Mouse (Mus musculus): ENCODE data around the gene Trarg1. TPM values are rescaled to one million over a fixed set of nuclear protein-coding genes. Genes with fewer than 3 reads are reported as not detected.
A peak's percentile ranks its signal among the peaks of the same experiment; 100 is the strongest.
"Not testable (repeated sequence)": the region's sequence is repeated elsewhere in the genome, so short reads cannot be mapped to it uniquely, and the experiment has no call there.

Trarg1 gene
- total RNA-seq (2021): 1 to 10 TPM; 1.1 to 2.9 TPM
- long read RNA-seq, experiment 1, partial matches to known transcripts: 0 of 1 reads
- long read RNA-seq, experiment 1, other reads (novel, unspliced or antisense): 0 of 1 reads
- long read RNA-seq, experiment 2: 0 reads

DNA sequence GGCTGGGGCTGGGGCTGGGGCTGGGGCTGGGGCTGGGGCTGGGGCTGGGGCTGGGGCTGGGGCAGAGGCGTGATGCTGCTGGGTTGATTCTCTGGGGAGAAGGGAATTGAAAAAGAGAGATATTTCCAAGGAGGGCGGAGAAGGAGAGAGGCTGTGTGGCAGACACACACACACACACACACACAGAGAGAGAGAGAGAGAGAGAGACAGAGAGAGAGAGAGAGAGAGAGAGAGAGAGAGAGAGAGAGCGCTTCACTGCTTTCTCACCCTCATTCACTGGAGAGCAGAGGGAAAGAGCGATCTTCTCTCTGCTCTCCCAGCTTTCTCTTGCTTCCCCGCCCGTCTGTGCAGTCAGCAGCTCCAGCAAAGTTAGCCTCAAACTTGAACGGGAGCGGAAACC, at the start of gene Trarg1:
Trarg1 (plus strand) TSS at position 301 of the 400 bp plus-strand sequence.
- not testable (repeated sequence) for DNase-seq (ENCODE audit: low spot score)

DNA sequence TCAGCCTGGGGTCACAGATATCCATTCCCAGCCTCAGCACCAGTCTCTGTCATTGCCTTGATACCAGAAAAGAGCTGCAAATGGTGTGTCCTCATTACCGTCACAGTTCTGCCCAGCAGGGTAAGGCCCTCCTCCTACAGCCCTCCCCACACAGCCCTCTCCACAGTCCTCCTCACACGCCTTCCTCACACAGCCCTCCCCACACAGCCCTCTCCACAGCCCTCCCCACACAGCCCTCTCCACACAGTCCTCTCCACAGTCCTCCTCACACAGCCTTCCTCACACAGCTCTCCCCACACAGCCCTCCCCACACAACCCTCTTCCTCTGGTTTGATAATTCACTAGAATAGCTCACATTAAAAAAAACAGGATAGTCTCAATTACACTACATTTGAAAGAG, 49.6 kb upstream of the Trarg1 start:
- no peak for DNase-seq (ENCODE audit: low spot score)

DNA sequence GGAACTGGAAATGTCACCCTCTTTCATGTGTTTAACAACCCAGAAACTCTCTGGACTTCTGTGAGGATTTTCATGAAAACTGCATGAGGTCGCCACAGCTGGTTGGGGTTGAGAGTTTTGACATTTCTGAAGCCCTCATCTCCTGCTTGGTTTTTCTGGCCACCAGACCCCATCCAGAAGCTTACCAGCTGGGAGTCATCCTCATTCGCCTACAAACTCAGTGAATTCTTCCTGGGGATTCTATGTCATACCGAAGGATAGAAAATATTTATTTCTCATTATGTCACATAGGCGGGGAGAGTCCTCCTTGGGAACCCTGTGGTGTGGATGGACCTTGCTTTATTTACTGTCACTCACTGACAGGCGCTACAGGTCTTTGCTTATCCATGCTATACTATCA, 49.1 kb upstream of the Trarg1 start:
- no peak for DNase-seq (ENCODE audit: low spot score)

DNA sequence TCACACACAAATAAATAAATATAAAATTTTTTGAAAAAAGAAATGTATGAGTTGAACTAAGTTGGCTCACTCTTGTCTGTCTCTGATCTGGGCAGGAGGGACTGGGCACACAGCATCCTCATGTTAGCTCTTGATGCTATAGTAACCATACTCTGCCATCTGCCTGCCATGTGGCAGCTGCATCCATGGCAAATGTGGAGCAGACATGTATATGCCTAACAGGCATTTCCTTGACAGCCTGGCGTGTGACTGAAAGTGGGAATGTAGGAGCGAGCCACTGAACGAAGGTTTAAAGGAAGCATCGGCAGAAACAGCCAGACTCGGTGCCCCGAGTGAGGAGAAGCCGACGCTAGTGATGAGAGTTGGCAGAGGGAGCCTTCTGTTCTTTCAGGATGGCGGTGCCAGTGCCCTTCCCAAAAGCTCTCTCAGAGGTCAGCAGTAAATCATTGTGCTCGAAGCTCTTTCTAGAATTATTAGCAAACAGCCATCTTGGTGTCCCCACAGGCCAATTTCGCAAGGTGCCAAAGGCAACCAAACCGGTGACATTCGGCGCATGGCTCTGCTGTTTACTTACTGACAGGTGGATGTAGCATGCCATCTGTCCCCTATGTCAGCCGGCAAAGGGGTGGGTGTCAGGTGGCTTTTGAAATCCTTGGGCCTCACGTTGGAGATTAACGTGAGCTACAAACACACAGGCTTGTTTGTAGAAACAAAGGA, 40.2 kb upstream of the Trarg1 start:
- DNase-seq (ENCODE audit: low spot score): no peak

DNA sequence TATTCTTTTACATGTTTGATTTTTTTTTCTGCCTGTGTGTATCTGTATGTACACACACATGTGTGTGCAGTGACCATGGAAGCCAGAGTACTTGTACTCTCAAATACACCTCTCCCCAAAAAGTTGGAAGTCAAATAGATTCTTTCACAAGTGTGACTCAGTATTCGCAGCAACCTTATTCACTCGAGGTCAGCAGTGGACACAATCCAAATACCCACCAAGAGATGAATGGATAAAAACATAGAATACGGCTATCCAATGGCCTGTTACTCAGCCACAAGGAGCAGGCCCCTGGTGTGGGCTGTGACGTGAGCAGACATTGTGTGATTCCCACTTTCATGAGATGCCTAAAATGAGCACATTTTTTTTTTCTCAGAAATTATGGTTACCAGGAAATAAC, 39.4 kb upstream of the Trarg1 start:
- DNase-seq (ENCODE audit: low spot score): no peak

DNA sequence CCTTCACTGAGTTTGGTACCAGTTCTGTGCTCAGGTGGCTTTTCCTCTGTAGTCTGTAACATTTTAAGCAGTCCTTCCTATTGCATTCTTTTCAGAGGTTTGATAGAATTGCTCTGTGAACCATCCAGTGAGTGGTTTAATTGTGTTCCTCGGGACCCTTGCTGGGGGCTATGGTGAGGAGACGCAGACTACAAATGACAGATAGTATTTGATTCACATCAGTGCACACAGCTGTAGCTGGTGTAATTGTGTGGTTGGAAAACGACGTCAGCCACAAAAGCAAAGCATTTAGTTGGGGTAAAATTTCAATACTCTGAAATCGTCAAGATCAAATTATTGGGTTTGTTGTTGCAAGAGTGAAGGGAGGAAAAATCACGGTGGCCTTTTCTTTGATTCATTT, 35.4 kb upstream of the Trarg1 start:
- DNase-seq (ENCODE audit: low spot score): no peak

DNA sequence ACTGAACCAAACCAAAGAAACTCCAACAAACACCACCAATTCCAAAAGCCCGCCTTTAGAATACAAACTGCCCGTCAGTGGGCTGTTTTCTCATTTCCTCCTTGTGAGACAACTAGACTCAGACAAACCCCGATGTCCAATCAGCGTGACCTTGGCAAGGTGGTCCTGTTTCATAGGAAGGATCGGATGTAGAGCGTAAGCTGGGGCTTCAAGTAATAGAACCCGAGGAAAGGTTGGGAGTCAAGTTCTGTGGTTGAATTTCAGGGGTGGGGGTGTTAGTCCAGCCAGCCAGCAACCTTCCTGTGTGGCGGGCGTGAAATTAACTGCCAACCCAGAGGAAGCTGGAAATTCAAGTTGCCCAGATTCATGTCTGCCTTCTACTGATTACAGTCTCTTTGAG, 34.6 kb upstream of the Trarg1 start:
- DNase-seq (ENCODE audit: low spot score): no peak

DNA sequence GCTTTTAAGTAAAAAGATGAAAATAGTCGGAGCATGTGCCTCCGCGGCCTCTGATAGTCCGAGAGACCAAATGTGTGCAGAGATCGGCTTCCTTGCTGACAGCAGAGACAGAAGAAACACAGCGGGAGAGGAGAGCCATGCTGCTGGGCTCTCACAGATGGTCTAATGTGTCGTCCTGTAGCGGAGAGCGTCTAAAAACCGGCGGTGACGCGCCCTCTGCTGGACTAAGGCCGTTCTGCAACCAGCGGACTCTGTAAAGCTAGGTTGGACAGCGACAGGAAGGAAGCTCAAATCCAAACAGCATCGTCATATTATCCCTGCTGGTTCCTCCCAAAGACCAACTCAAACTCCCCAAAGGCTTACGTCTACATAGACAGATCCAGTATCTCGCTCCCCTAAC, 33.7 kb upstream of the Trarg1 start:
- peak; percentile 87 for DNase-seq (ENCODE audit: low spot score)

DNA sequence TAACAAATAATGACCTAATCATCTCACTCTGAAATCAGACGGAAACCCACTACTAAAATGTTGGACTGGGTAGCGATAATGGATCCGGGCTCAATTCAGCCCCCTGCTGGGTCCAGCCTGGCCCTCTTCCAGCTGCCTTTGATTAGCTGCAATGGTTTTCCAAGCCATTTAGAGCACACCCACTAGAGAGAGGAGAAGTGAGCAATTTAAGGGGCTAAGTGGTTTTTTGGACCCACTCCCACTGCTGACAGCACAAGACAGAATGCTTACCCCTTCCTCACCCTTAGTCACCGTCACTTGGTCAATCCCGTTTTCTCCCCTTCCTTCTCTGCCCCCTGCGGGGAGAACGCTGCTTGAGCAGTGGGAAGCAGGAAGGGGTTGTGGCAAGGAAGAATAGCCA, 32.5 kb upstream of the Trarg1 start:
- no peak for DNase-seq (ENCODE audit: low spot score)

DNA sequence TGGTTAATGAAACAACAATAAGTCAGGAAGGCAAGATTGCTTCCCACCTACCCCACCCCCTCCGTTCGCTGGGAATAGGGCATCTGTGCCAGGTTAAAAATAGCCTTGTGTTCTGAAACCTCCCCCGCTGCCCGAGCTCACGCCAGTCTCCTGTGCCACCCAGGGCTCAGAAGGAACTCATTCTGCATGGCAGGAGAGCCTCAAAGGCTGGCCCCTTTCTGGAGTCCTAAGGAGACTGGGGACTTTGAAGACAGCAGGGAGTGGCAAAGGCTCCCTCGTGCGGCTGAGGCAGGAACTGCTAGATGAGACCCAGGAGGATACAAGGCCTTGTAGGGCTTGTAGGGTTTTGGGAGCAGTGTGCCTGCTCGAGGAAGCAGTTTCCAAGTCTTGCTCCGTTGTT, 32.1 kb upstream of the Trarg1 start:
- DNase-seq (ENCODE audit: low spot score): peak; percentile 59

DNA sequence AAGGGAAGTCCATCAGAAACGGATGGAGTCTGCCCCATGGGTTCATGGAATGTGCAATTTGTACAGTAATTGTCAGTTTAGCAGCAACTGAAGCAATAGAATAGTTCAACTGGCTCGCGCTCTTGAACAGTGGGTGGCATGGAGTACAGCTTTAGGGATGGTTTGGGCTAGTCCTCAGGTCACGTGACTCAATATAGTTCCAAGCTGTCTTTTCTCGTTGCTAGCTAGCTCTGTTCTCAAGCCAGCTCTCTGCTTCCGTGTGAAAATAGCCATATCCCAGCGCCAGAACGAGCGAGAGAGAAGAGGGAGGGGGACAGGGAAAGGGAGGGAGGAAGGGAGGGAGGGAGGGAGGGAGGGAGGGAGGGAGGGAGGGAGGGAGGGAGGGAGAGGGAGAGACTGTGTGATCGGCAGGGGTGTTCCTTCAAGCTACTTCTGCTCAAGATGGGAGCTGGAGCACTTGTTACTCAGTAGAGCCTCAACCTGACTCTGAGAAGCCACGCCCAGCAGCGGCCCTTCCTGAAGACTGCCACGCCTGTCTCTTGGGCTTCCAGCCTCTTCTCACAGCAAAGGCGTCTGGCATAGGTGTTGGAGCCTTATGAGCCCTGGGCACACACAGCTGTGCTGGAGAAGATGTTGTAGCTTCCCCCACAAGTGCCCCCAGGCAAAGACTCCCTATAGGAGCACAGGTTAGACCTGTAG, 28.6 kb upstream of the Trarg1 start:
- no peak for DNase-seq (ENCODE audit: low spot score)

DNA sequence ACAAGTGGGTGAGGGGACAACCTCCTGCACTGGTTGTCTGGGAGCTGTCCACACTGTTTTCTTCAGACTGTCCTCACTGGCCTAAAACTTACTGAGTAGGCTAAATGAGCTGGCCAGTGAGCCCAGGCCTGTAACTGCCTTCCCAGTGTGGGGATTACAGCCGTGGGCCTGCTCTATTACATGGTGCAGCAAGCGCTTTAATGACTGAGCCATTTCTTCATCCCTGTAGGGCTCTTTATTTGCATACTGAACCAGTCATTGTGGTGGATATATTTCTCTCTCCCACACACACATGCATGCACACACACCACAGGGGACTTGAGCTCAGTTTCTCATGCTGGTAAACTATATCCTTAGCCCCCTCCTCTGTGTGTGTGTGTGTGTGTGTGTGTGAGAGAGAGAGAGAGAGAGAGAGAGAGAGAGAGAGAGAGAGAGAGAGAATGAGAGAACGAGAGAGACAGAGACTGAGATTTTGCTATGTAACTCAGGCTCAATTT, 26.7 kb upstream of the Trarg1 start:
- no peak for DNase-seq (ENCODE audit: low spot score)

DNA sequence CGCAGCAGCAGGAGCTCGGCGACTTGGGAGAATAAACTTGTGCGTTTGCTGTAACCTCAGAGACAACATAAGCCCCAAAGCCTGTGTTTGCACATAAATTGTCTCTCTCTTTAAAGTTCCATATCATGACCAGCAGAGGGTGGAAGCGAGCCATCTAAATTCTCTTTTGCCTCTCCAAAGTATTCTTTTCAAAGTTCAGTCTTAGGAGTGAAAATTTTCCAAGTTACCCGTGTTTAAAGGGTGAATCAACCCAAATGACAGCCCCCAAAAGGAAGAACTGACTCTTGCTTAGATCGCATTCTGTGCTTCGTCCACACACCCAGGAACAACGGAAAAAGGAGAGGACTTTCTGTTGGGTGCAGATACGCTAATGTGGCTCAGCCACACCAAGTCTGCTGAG, 24.5 kb upstream of the Trarg1 start:
- peak; percentile 25 for DNase-seq (ENCODE audit: low spot score)

DNA sequence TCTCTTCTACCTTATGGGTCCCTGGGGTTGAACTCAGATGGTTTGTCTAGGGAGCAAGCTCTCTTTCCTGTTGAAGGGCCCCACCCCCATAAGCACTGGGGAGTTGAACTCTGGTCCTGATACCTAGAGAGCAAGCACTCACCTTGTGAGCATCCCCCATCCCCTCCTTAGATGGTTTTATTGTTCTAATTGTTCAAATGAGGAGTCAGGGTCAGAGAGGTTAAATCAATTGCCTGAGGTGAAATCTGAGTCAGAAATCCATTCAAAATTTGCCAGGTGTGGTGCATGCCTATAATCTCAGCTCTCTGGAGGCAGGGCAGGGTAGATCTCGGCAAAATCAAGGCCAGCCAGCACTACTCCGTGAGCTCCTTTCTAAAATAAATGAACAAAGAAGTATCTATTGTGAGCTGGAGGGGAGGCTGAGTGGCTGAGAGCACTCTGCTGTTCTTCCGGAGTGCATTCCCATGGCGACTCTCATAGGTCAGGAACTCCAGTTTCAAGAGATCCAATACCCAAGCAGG, 22.1 kb upstream of the Trarg1 start:
- DNase-seq (ENCODE audit: low spot score): no peak

DNA sequence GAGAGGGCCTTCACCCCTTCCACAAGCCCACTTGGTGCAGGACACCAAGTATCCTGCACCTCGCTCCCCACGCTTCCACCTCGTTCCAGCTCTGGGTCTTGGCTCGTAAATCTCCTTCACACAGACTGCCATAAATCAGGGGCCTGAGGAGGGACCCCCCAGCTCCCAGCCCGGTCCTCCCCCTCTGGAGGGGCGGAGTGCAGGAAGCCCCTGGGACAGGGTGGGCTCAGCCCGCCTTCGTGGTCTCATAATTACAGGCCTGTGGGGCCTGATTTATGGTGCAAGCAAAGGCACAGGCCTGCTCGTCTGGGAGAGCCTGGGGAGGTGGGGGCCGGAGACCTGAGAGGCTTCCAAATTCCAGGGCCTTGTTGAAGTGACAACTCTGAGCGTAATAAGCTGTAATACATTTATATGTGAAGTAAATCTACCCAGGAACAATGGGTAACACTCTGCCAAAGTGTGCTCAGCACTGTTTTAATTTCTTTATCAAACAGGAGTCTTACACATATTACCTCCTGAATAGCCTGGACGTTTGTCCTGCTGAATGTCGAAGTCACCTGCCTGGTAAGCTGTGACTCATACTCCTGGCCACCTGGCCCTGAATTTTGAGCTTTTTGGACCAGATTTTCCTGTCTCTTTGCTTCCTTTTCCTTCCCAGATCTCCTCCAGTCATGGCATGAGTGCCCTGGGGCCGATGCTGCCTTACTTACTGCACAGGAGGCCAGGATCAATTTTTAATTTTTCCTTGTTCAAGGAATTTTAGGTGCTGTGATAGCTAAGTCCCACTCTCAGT, 20.3 kb upstream of the Trarg1 start:
- DNase-seq (ENCODE audit: low spot score): no peak

DNA sequence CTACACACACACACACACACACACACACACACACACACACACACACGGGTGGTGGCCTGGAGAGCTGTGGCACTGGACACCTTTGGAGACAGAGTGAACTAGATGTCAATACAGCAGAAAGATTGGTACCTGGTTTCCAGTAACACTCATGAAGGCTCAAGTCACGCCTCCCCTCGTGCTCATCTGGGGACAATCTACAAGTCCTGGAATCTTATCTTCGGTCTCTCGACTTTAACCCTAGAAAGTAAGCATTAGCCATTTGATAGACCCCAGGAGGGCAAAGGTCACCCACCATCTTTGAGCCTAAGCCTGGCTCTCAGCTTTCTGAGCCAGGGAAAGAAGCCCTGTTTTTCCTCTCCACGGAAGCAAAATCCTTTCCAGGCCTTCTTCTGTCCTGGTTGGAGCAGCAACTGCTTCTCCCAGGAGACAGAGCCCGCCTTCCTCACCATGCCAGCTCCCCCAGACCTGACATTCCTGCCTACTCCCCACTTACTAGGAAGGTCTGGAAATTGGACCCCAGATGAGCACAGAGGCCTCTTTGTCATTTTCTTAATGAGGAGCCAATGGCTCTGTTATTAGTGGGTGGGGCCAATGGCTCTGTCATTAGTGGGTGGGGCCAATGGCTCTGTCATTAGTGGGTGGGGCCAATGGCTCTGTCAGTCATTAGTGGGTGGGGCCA, 17.7 kb upstream of the Trarg1 start:
- no peak for DNase-seq (ENCODE audit: low spot score)

DNA sequence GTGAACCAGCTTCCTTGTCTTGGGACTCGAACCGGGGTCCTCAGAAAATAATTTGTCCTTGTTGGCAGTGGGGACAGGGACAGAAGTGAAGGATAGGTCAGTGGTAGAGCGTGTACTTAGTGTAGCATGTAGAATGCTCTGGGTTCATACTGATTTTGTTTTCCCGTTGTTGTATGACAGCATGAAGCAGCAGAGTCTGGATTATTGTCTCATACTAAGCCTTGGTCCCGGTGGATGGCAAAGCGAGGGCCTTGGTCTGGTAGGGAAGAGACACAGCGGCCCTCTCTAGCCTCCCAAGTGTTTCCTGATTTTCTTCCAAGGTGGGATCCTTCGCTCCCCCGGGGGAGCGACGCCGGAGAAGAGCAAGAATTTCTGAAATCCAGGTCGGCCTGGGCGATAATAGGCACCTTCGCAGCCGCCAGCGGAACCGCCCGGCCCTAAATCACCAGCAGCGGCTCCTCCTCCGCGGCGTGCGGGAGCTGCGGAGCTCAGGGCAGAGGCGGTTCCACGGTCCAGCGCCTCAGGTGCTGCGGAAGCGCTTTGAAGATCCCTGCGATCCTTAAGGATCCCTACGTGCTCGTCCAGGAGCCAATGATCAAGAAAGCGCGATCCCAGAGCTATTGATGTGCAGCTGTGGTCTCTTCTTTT, 13.5 kb upstream of the Trarg1 start:
- DNase-seq (ENCODE audit: low spot score): no peak

DNA sequence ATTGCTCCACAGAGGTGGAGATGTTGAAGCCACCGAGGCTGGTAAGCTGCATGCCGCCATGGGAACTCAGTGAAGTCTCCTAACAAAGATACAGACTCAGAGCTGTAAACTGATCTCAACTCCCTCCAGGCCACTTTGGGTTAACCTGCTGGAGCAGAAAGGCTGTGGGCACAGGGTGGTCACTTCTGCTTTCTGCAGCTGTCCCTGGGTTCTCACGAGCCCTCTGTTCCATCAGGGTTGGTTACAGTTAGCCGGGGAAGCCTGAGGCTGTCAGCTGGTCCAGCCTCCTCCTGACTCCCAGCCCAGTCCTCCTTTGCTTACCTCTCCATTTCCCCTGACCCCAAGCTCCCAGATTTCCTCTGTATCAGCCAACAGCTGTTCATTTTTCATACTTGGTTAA, 11.8 kb upstream of the Trarg1 start:
- DNase-seq (ENCODE audit: low spot score): no peak

DNA sequence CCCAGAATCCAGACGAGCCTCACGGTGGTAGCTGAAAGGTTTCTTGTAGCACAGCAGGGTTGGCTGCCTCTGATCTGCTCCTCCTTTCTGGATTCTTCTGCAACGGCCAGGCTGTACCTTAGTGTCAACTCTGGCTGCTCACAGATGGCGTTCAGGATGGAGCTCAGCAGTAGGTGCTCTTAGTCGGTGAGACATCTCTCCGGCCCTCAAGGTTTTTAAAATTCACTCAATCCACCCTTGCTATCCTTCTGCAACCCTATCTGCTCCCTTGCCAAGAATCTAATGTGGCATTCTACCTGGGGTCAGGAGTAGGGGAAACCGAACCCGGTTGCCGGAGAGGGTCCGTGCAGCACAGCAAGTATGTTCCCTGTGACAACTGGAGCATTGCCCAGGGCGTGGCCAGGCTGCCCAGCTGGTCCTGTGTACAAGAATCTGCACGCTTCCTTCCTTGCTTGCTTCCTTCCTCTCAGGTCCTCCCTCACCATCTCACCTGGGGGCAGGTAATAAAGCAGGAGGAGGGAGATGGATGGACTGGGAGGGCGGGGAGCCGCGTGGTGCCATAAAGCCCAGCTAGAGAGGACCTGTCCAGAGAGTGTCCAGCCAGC, 7.6 kb upstream of the Trarg1 start, which contains the start of gene Bhlha9:
Bhlha9 (plus strand) TSS at position 600 of the 605 bp plus-strand sequence.
- no peak for DNase-seq (ENCODE audit: low spot score)

All from gastrocnemius, adult 18-20 months (tissue).